In the genomic region with DNA sequence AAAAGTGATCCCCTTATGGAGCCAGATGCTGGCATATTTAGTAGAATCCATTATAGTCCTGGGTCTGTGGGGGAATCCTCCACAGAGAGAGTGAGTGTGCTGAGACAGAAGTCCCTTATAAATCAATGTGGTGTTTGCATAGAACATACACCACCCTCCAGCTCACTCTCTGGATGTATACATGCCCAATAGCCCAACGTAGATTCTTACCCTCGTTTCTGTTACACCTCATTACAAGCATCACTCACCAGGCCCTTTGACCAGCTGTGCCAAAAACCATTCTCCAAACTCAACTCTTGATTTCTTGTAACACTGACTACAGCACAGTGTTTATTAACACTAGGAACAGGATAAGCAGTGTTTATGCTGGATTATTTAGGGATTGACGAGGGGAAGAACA, we compare ENCODE assay signal across 23 mouse cellular contexts.
"Had no signal": no experiment of that assay in that cellular context is flagged by ENCODE, and none has a peak within 500 bp of the region (broad histone marks: within the 10 kb centered on the region; RNA-seq: fewer than 3 reads in every experiment).

No protein-coding gene starts in this region.

- DNase-seq: forebrain, postnatal 0 days; gastrocnemius, postnatal 14 days; gastrocnemius, postnatal 36 days; heart, postnatal 10 days; heart, postnatal 4 days; kidney, adult 18-20 months; kidney, adult 8-10 months; kidney, postnatal 10 days; kidney, postnatal 25 days; kidney, postnatal 4 days had no signal

- H3K9ac ChIP-seq: forebrain, postnatal 0 days; heart, embryonic 12.5 days; hindbrain, embryonic 12.5 days; hindbrain, embryonic 14.5 days; intestine, embryonic 15.5 days; limb, embryonic 13.5 days; limb, embryonic 15.5 days; liver, embryonic 12.5 days had no signal

- H3K4me1 ChIP-seq: heart, embryonic 12.5 days; hindbrain, embryonic 12.5 days; intestine, embryonic 15.5 days; limb, embryonic 15.5 days; liver, embryonic 12.5 days had no signal

- H3K9me3 ChIP-seq: heart, embryonic 12.5 days; hindbrain, embryonic 10.5 days; hindbrain, embryonic 12.5 days; intestine, embryonic 15.5 days; limb, embryonic 15.5 days; liver, embryonic 12.5 days had no signal

- H3K27ac ChIP-seq: hindbrain, embryonic 10.5 days; hindbrain, embryonic 12.5 days; hindbrain, embryonic 14.5 days; intestine, embryonic 15.5 days; layer of hippocampus, adult 2 months; left cerebral cortex, adult 2 months; limb, embryonic 13.5 days; limb, embryonic 15.5 days; liver, embryonic 12.5 days had no signal

- H3K4me2 ChIP-seq: heart, embryonic 12.5 days; hindbrain, embryonic 12.5 days; hindbrain, embryonic 14.5 days; intestine, embryonic 15.5 days; limb, embryonic 13.5 days; limb, embryonic 15.5 days; liver, embryonic 12.5 days had no signal

- H3K36me3 ChIP-seq: heart, embryonic 12.5 days; hindbrain, embryonic 10.5 days; hindbrain, embryonic 12.5 days; intestine, embryonic 15.5 days; limb, embryonic 13.5 days; limb, embryonic 15.5 days; liver, embryonic 12.5 days had no signal

- H3K4me3 ChIP-seq: heart, embryonic 12.5 days; hindbrain, embryonic 10.5 days; hindbrain, embryonic 12.5 days; intestine, embryonic 15.5 days; layer of hippocampus, adult 2 months; left cerebral cortex, adult 2 months; limb, embryonic 13.5 days; limb, embryonic 15.5 days; liver, embryonic 12.5 days had no signal

- H3K27me3 ChIP-seq: heart, embryonic 12.5 days; hindbrain, embryonic 12.5 days; intestine, embryonic 15.5 days; limb, embryonic 13.5 days; limb, embryonic 15.5 days; liver, embryonic 12.5 days had no signal

- ATAC-seq: forebrain, postnatal 0 days; hindbrain, embryonic 16.5 days; inflammation-experienced regulatory T-cells, adult 6 months; intestine, embryonic 15.5 days; intestine, postnatal 0 days; liver, embryonic 12.5 days had no signal
